Mouse (Mus musculus): ENCODE data around the gene Jtb.

The Jtb gene

GRCm38 (mm10) chr3:90265034-90265931 is 33.9 kb downstream of the Jtb start, which contains the start of gene Dennd4b:
TSS of gene Dennd4b (plus strand) at chr3:90265185.
- DNase-seq = peak; percentile 92

GRCm38 (mm10) chr3:90265932-90266741 is 34.7 kb downstream of the Jtb start:
- no peak for DNase-seq

- peak; percentile 59 for DNase-seq
These were observed 35.7 kb downstream of the Jtb start for GRCm38 (mm10) chr3:90266901-90267775.

GRCm38 (mm10) chr3:90268190-90268589 is 36.8 kb downstream of the Jtb start:
- DNase-seq = no peak

- peak; percentile 27 for DNase-seq
These were observed 37.6 kb downstream of the Jtb start for GRCm38 (mm10) chr3:90268971-90269370.

GRCm38 (mm10) chr3:90270784-90271183 is 39.4 kb downstream of the Jtb start:
- DNase-seq = no peak

- DNase-seq = no peak
These were observed 40.8 kb downstream of the Jtb start for GRCm38 (mm10) chr3:90272170-90272569.

GRCm38 (mm10) chr3:90273855-90274254 is 42.5 kb downstream of the Jtb start:
- no peak for DNase-seq

GRCm38 (mm10) chr3:90275286-90275685 is 43.9 kb downstream of the Jtb start:
- peak; percentile 83 for DNase-seq

- peak; percentile 68 for DNase-seq
These were observed 45.5 kb downstream of the Jtb start for GRCm38 (mm10) chr3:90276858-90277257.

- DNase-seq = peak; percentile 92
These were observed 46.4 kb downstream of the Jtb start for GRCm38 (mm10) chr3:90277793-90278192.

GRCm38 (mm10) chr3:90278211-90278610 is 46.8 kb downstream of the Jtb start:
- peak; percentile 56 for DNase-seq

GRCm38 (mm10) chr3:90279216-90279615 is 47.8 kb downstream of the Jtb start:
- DNase-seq = peak; percentile 45

GRCm38 (mm10) chr3:90279743-90280142 is 48.3 kb downstream of the Jtb start:
- peak; percentile 17 for DNase-seq

GRCm38 (mm10) chr3:90280708-90281107 is 49.3 kb downstream of the Jtb start:
- DNase-seq = no peak

- DNase-seq = no peak
These were observed 52.8 kb downstream of the Jtb start for GRCm38 (mm10) chr3:90284150-90284549.

Data from cerebellum, adult 9-10 months (tissue).